Mouse (Mus musculus) cerebellum, postnatal 4 days (tissue): Measurements from ENCODE around the gene Sertad2.

Experiments
- DNase-seq, 2 experiments: peaks; one replicate each; pipeline ENCODE4 v3.0.0; 2022; ENCODE audit warnings: low spot score in 2 of 2, mixed read lengths in 1 of 2

Sertad2 gene

GRCm38 (mm10) chr11:20544801-20545515 is 1.9 kb downstream of the Sertad2 start:
- DNase-seq, result no peak

GRCm38 (mm10) chr11:20549481-20549880 is 6.4 kb downstream of the Sertad2 start:
- DNase-seq, result no peak

GRCm38 (mm10) chr11:20550196-20550595 is 7.1 kb downstream of the Sertad2 start:
- no peak for DNase-seq

- no peak for DNase-seq
Measured at GRCm38 (mm10) chr11:20552059-20552458, 9.0 kb downstream of the Sertad2 start.

GRCm38 (mm10) chr11:20552758-20553673 is 10.0 kb downstream of the Sertad2 start:
- no peak for DNase-seq

- DNase-seq, result no peak
Measured at GRCm38 (mm10) chr11:20555651-20556050, 12.6 kb downstream of the Sertad2 start.

- no peak for DNase-seq
Measured at GRCm38 (mm10) chr11:20556163-20556911, 13.3 kb downstream of the Sertad2 start.

- DNase-seq, result no peak
Measured at GRCm38 (mm10) chr11:20559236-20559950, 16.3 kb downstream of the Sertad2 start.

GRCm38 (mm10) chr11:20559951-20560642 is 17.0 kb downstream of the Sertad2 start:
- no peak for DNase-seq

GRCm38 (mm10) chr11:20561323-20562002 is 18.4 kb downstream of the Sertad2 start:
- DNase-seq, result peak in 1 of 2 experiments; percentile 38

GRCm38 (mm10) chr11:20565057-20565456 is 22.0 kb downstream of the Sertad2 start:
- no peak for DNase-seq

GRCm38 (mm10) chr11:20571702-20572413 is 28.8 kb downstream of the Sertad2 start:
- DNase-seq, result peak in 1 of 2 experiments; percentile 14

- no peak for DNase-seq
Measured at GRCm38 (mm10) chr11:20576046-20576635, 33.1 kb downstream of the Sertad2 start.

GRCm38 (mm10) chr11:20582758-20583157 is 39.7 kb downstream of the Sertad2 start:
- DNase-seq, result no peak

- DNase-seq, result no peak
Measured at GRCm38 (mm10) chr11:20585297-20585696, 42.2 kb downstream of the Sertad2 start.

- no peak for DNase-seq
Measured at GRCm38 (mm10) chr11:20586180-20586579, 43.1 kb downstream of the Sertad2 start.

- no peak for DNase-seq
Measured at GRCm38 (mm10) chr11:20589393-20589792, 46.3 kb downstream of the Sertad2 start.

GRCm38 (mm10) chr11:20592010-20592409 is 49.0 kb downstream of the Sertad2 start:
- no peak for DNase-seq
